9 mouse cellular contexts compared by ENCODE assay signal in the genomic region with DNA sequence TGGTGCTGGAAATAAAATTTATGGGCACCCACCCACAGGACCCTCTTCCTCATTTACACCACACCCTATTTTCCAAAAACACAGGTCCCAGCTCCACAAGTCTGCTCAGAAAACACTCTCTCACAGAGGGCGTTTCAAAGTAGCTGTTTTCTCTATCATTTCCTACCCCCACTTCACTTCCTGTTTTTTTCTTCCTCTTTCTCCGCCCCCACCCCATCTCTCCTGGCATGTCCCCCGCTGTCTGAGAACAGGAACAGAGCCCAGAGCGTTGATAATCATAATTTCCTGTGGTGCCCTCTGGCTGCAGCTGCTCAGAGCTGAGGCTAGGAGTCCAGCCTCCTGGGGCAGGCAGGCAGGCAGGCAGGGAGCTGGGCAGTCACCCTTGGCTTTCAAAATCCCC. TPM values are rescaled to one million over a fixed set of nuclear protein-coding genes. Genes with fewer than 3 reads are reported as not detected.
DNase-seq lines count a peak whose midpoint lies in the region; ATAC-seq and TF ChIP-seq lines count a peak whose summit lies in the region.
"Had no signal": no experiment of that assay in that cellular context is flagged by ENCODE, and none has a peak within 500 bp of the region (broad histone marks: within the 10 kb centered on the region; RNA-seq: fewer than 3 reads in every experiment).

No protein-coding gene starts in this region.

- peak; percentile 28 to 57 for DNase-seq in adrenal gland, adult (ENCODE audit: inconsistent age in 2 of 2, low spot score in 1 of 2)
- no peak for DNase-seq in adrenal gland, adult 18-20 months (ENCODE audit: low spot score in 2 of 2)
- peak; percentile 26 to 54 for DNase-seq in adrenal gland, postnatal 36 days
- DNase-seq in heart, postnatal 25 days (ENCODE audit: low spot score) = peak; percentile 58
- peak; percentile 70 for DNase-seq in lung, embryonic 14.5 days
- DNase-seq in spleen, postnatal 4 days (ENCODE audit: low spot score in 2 of 2) = peak; percentile 63 to 75
- DNase-seq in cerebellum, postnatal 25 days = no peak

- no peak overlapping the region for H3K4me3 ChIP-seq in lung, embryonic 14.5 days (ENCODE audit: low read depth, low read length)
- H3K4me3 ChIP-seq in forebrain, embryonic 15.5 days = no peak overlapping the region
- H3K4me3 ChIP-seq: myocyte had no signal

- peaks cover 16% of the 10 kb centered on the region; the same call in 1 of the 2 replicates for H3K4me1 ChIP-seq in lung, embryonic 14.5 days (ENCODE audit: insufficient read depth)
- no peaks in the 10 kb centered on the region; the same call in 1 of the 2 replicates for H3K4me1 ChIP-seq in forebrain, embryonic 15.5 days

- H3K27me3 ChIP-seq in lung, embryonic 14.5 days (ENCODE audit: insufficient read depth, low read length) = no peaks in the 10 kb centered on the region
- H3K27me3 ChIP-seq in forebrain, embryonic 15.5 days = no peaks in the 10 kb centered on the region

- H3K27ac ChIP-seq in lung, embryonic 14.5 days (ENCODE audit: low read depth) = peak overlapping the region; percentile 27; the same call in 1 of the 2 replicates
- H3K27ac ChIP-seq in forebrain, embryonic 15.5 days (replicated peaks) = no peak overlapping the region

- H3K9me3 ChIP-seq in lung, embryonic 14.5 days (ENCODE audit: low read depth, low read length) = no peaks in the 10 kb centered on the region
- no peaks in the 10 kb centered on the region for H3K9me3 ChIP-seq in forebrain, embryonic 15.5 days

- peak; percentile 37 for TF ChIP-seq CTCF in lung, embryonic 14.5 days (IDR thresholded peaks at IDR 0.05; ENCODE audit: low read depth)

- H3K36me3 ChIP-seq in lung, embryonic 14.5 days (ENCODE audit: insufficient read depth) = no peaks in the 10 kb centered on the region
- H3K36me3 ChIP-seq in forebrain, embryonic 15.5 days = no peaks in the 10 kb centered on the region; the same call in 1 of the 2 replicates

- ATAC-seq in lung, embryonic 14.5 days (ENCODE audit: insufficient read depth) = 0 out of 2 replicates have a peak, but pooled peaks have one; percentile 31
- ATAC-seq in forebrain, embryonic 15.5 days (replicated peaks) = no peak

- no peak overlapping the region for H3K9ac ChIP-seq in lung, embryonic 14.5 days
- no peak overlapping the region for H3K9ac ChIP-seq in forebrain, embryonic 15.5 days (replicated peaks)

- no peak overlapping the region for H3K4me2 ChIP-seq in lung, embryonic 14.5 days
- no peak overlapping the region for H3K4me2 ChIP-seq in forebrain, embryonic 15.5 days (replicated peaks)

- 23% methylated on average over 4 of the region's 4 CpGs for WGBS in lung, embryonic 14.5 days
- 62% methylated on average over 4 of the region's 4 CpGs for WGBS in forebrain, embryonic 15.5 days

- intact Hi-C loops in heart, postnatal 25 days (cut with DNase I) = loop anchor here (5.0 kb wide), 1 partner anchor 40 kb away; a partner anchor contains a TSS

RNA-seq across cellular contexts. Expression of a gene that starts 39.9 kb away (rescaled TPM):
- 10 to 100 TPM; 15.0 to 18.8 TPM for total RNA-seq in adrenal gland, adult 18-20 months (2021)
- total RNA-seq in adrenal gland, postnatal 36 days (2021) = 10 to 100 TPM; 19.4 to 20.1 TPM
- 1 to 10 TPM; 9.5 to 10.0 TPM for total RNA-seq in heart, postnatal 25 days (2021)
- 14.9 and 17.9 TPM in 2 replicates for polyA plus RNA-seq in lung, embryonic 14.5 days (2014; fragmentation: Nextera tagmentation; extraction: Ambion mirVana)
- polyA plus RNA-seq in forebrain, embryonic 15.5 days (2015; fragmentation: Nextera tagmentation; extraction: Ambion mirVana) = 139 and 154 TPM in 2 replicates
- polyA plus RNA-seq: myocyte had no signal

Comparison
In these comparisons a context has a peak if more than half of its experiments do, and no peak if none do; other contexts are left out.
1. DNase-seq: peak in adrenal gland, adult (2 of 2), adrenal gland, postnatal 36 days (2 of 2), heart, postnatal 25 days (single experiment), lung, embryonic 14.5 days (single experiment) and spleen, postnatal 4 days (2 of 2); none in adrenal gland, adult 18-20 months (0 of 2) and cerebellum, postnatal 25 days (0 of 2).